Mouse (Mus musculus) midbrain, embryonic 12.5 days (tissue): ENCODE measurements around the gene Pde6d. TPM values are rescaled to one million over a fixed set of nuclear protein-coding genes. Genes with fewer than 3 reads are reported as not detected.

Experiments
- ATAC-seq: fragments of 200-750 bp; cut with Nextera tagmentation; 2 replicates; pipeline ENCODE4 v1.8.0; 2017; ENCODE audit warnings: low read depth, moderate TSS enrichment, moderate library complexity; ENCODE audit not compliant: low FRiP score
- H3K27ac ChIP-seq: fragments of 300-500 bp; sonication (generic); replicated peaks from 2 replicates; pipeline ENCODE4 v1.5.1; 2016; ENCODE audit warnings: mild to moderate bottlenecking
- H3K27me3 ChIP-seq: fragments of 300-500 bp; sonication (generic); 2 replicates; pipeline ENCODE4 v1.6.1; 2016; ENCODE audit warnings: mild to moderate bottlenecking
- H3K36me3 ChIP-seq: fragments of 300-500 bp; sonication (generic); 2 replicates; pipeline ENCODE4 v1.6.1; 2016
- H3K4me1 ChIP-seq: fragments of 300-500 bp; sonication (generic); 2 replicates; pipeline ENCODE4 v1.6.1; 2016
- H3K4me2 ChIP-seq: fragments of 300-500 bp; sonication (generic); replicated peaks from 2 replicates; pipeline ENCODE4 v1.6.1; 2016; ENCODE audit warnings: mild to moderate bottlenecking, moderate library complexity
- H3K4me3 ChIP-seq: fragments of 300-500 bp; sonication (generic); 2 replicates; pipeline ENCODE4 v1.5.1; 2016; ENCODE audit warnings: mild to moderate bottlenecking
- H3K9ac ChIP-seq: fragments of 300-500 bp; sonication (generic); replicated peaks from 2 replicates; pipeline ENCODE4 v1.6.1; 2016; ENCODE audit warnings: mild to moderate bottlenecking, moderate library complexity
- H3K9me3 ChIP-seq: fragments of 300-500 bp; sonication (generic); 2 replicates; pipeline ENCODE4 v1.6.1; 2016; ENCODE audit warnings: mild to moderate bottlenecking
- WGBS: fragments of 180-500 bp; shearing (Covaris S2); methylation state at CpG from one replicate; pipeline ENCODE4 v1.1.7; 2016; 5-methylcytosine and 5-hydroxymethylcytosine counted together
- polyA plus RNA-seq: library from polyadenylated mRNA; unstranded; fragments of >200 nt; fragmentation: Nextera tagmentation; extraction: Ambion mirVana; gene quantifications from 2 replicates; pipeline ENCODE4 v1.2.1, GENCODE M21; 2016

Pde6d gene
- polyA plus RNA-seq, 1 experiment from 2014 or later, result 104 TPM

GRCm38 (mm10) chr1:86497986-86498385 lies 84.4 kb downstream of the Pde6d start:
- Histone ChIP-seq H3K9me3 (no peaks in the 10 kb centered on the region), H3K27me3 (no peaks in the 10 kb centered on the region), H3K4me1 (peaks cover 25% of the 10 kb centered on the region), H3K4me2 (no peak overlapping the region), H3K9ac (no peak overlapping the region), H3K36me3 (no peaks in the 10 kb centered on the region), H3K27ac (no peak overlapping the region), H3K4me3 (no peak overlapping the region)
- ATAC-seq, result no peak
- WGBS, result 63% methylated on average over 3 of the region's 3 CpGs

GRCm38 (mm10) chr1:86497361-86497760 lies 85.1 kb downstream of the Pde6d start:
- H3K4me2 ChIP-seq, result no peak overlapping the region
- H3K9ac ChIP-seq, result no peak overlapping the region
- ATAC-seq, result no peak
- no peak overlapping the region for H3K27ac ChIP-seq
- no peak overlapping the region for H3K4me3 ChIP-seq
- H3K36me3 ChIP-seq, result no peaks in the 10 kb centered on the region
- 88% methylated on average over 5 of the region's 5 CpGs for WGBS
- H3K4me1 ChIP-seq, result peaks cover 20% of the 10 kb centered on the region
- H3K9me3 ChIP-seq, result no peaks in the 10 kb centered on the region
- H3K27me3 ChIP-seq, result no peaks in the 10 kb centered on the region

DNA sequence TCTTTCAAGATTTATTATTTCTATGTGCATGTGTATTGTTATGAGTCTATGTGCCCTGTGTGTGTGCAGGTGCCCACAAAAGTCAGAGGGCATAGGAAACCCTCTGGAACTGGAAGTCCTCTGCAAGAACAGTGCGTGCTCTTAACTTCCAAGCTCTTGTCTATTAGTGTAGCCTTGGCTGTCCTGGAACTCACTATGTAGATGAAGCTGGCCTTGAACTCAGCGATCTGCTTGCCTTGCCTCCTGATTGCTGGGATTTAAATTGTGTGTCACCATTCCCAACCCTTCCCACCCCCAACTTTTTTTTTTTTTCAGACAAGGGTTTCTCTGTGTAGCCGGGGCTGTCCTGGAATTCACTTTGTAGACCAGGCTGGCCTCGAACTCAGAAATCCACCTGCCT lies 86.1 kb downstream of the Pde6d start:
- Histone ChIP-seq H3K4me2 (no peak overlapping the region), H3K36me3 (no peaks in the 10 kb centered on the region), H3K27ac (no peak overlapping the region), H3K9me3 (no peaks in the 10 kb centered on the region), H3K4me3 (no peak overlapping the region), H3K9ac (no peak overlapping the region), H3K4me1 (peaks cover 16% of the 10 kb centered on the region), H3K27me3 (no peaks in the 10 kb centered on the region)
- WGBS, result 94% methylated on average over 4 of the region's 4 CpGs
- ATAC-seq, result no peak

DNA sequence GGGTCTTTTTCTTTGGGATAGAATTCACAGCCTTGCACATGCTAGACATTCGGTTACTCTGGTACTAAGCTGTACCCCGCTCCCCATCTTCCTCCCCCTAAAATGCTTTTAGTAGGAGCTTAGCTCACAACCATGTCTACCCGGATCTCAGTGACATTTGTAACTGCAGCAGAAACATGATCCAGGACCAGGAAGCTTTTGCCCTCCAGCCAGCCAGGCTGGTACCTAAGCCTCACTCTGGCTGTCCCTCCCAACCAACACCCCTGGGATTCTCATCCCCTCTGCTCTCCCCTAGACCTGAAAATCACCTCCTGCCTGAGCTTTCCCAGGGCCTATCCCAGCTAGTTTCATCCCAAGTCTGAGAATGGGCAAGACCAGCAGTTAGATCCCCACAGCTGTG lies 88.6 kb downstream of the Pde6d start:
- H3K27me3 ChIP-seq, result no peaks in the 10 kb centered on the region
- WGBS, result 87% methylated on average over 3 of the region's 3 CpGs
- H3K9me3 ChIP-seq, result no peaks in the 10 kb centered on the region
- no peak overlapping the region for H3K9ac ChIP-seq
- H3K4me2 ChIP-seq, result no peak overlapping the region
- H3K4me3 ChIP-seq, result no peak overlapping the region
- H3K4me1 ChIP-seq, result peaks cover 10% of the 10 kb centered on the region
- ATAC-seq, result no peak
- H3K27ac ChIP-seq, result no peak overlapping the region
- H3K36me3 ChIP-seq, result no peaks in the 10 kb centered on the region

Other genes starting within 250 kb of the Pde6d start
- gene Ncl, start 223.2 kb downstream of the Pde6d start, polyA plus RNA-seq, result 345 and 383 TPM in 2 replicates
- gene Nmur1, start 156.4 kb downstream of the Pde6d start, polyA plus RNA-seq, result not detected in 2 replicates
- gene Tex44, start 156.3 kb downstream of the Pde6d start, polyA plus RNA-seq, result not detected in 2 replicates
- 2,626 and 2,824 TPM in 2 replicates for gene Ptma, start 55.9 kb downstream of the Pde6d start, polyA plus RNA-seq
- gene Cops7b, start 275 bp upstream of the Pde6d start, polyA plus RNA-seq, result 62.4 and 62.6 TPM in 2 replicates
- gene Nppc, start 87.9 kb upstream of the Pde6d start, polyA plus RNA-seq, result 1.2 and 1.3 TPM in 2 replicates
- 37.8 and 40.9 TPM in 2 replicates for gene Dis3l2, start 121.2 kb upstream of the Pde6d start, polyA plus RNA-seq